Mouse (Mus musculus): ENCODE data around the gene Zdhhc3.

GRCm38 (mm10) chr9:123085373-123085772 lies 27.6 kb downstream of the Zdhhc3 start:
- TF ChIP-seq POLR2A (IDR thresholded peaks at IDR 0.05; ENCODE audit: low read depth, low read length) (no peak), CTCF (IDR thresholded peaks at IDR 0.05; ENCODE audit: extremely low read depth, insufficient read depth, insufficient read length, insufficient replicate concordance) (no peak)
